Mouse (Mus musculus): ENCODE measurements around the gene Mrpl10. TPM values are rescaled to one million over a fixed set of nuclear protein-coding genes. Genes with fewer than 3 reads are reported as not detected.

The Mrpl10 gene
- total RNA-seq, 1 experiment from 2014 or later: 13.4 TPM

DNA sequence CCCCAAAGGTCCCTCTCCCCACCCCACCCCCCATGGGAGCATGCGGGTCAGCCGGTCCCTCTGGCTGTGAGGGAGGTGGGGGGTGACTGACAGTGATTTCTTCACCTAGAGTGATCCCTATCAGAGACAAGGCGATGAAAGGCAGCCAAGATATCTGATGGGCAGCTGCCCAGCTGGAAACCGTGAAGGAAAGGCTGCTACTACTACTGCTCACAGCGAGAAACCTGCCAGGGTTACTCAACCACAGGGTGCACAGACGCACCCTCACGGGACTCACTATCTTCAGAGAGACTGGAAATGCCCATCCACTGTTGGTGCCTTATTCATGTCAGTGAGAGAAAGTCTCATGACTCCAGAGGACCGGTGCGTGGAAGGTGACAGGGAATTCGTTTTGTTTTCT lies 16.4 kb upstream of the Mrpl10 start:
- ATAC-seq (replicated peaks; ENCODE audit: insufficient number of reproducible peaks, low FRiP score, low TSS enrichment, poor library complexity, severe bottlenecking): no peak

GRCm38 (mm10) chr11:97025721-97026344 lies 15.5 kb upstream of the Mrpl10 start:
- peak; percentile 91 for ATAC-seq (replicated peaks; ENCODE audit: insufficient number of reproducible peaks, low FRiP score, low TSS enrichment, poor library complexity, severe bottlenecking)

DNA sequence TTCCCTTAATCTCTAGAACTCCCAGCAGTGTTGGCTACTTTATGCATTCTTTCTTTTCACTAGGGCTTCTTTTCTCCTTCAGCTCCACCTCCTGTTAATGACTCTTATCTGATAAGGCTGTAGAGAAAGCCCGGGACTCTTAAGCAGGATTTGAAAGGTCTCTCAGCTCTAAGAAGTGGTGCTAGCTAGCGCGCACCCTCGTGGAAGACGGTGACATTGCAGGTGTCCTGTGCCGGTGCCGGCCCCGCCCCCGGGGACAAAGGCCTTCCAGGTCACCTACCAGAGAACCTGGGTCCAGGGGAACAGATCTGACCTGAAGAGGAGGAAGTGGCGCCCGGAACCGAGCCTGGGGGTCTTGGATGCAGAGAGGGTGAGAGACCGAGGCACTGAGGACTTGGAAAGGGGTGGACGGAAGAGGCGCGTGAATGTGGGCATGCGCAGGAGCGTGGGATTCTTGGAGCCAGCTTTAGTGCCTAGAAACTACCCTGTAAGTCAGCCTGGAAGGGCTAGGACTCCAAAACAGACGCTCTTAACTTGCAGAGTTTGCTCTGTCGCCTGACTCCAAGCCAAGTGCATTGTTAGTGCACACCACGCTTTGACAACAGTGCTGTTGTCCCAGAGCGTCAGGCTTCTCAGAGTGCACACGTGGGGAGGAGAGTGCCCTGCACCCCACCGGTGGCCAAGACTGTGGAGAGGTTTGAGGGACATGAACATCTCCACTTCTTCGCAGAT lies 11.5 kb upstream of the Mrpl10 start, which contains the start of gene Scrn2:
Scrn2 (plus strand) TSS at position 253 of the 732 bp plus-strand sequence.
- ATAC-seq (replicated peaks; ENCODE audit: insufficient number of reproducible peaks, low FRiP score, low TSS enrichment, poor library complexity, severe bottlenecking): peak; percentile 86

- no peak for ATAC-seq (replicated peaks; ENCODE audit: insufficient number of reproducible peaks, low FRiP score, low TSS enrichment, poor library complexity, severe bottlenecking)
These were observed 10.9 kb upstream of the Mrpl10 start for GRCm38 (mm10) chr11:97030426-97030825.

DNA sequence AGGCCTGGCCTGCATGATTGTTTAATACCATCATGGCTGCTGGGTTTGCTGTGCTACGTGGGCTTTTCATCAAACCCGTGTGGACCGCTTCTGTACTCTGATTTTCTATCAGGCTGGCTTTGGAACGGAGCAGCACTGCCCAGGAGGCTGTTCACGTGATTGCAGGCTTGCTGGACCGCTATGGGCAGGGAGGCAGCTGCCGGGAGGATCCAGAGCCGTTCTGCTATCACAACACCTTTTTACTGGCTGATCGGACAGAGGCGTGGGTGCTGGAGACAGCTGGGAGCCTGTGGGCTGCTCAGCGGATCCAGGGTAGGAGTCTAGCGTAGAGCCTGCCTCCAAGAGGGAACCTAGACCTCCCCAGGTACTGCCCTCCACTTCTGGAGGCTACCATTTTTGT lies 9.4 kb upstream of the Mrpl10 start:
- ATAC-seq (replicated peaks; ENCODE audit: insufficient number of reproducible peaks, low FRiP score, low TSS enrichment, poor library complexity, severe bottlenecking): no peak

DNA sequence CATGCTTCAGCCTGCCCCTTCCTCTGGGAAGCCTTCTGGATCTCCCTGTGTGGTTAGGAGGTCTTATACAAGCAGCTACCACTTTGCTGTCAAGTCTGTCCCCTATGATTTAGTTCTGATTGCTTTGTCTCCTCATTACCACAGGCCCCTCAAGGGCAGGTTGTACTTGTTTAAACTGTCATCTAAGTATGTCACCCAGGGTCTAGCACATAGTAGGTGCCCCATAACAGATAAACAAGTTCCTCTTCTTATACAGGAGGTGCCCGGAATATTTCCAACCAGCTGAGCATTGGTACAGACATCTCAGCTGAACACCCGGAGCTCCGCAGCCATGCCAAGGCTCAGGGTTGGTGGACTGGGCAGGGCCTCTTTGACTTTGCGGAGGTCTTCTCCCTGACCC lies 8.9 kb upstream of the Mrpl10 start:
- ATAC-seq (replicated peaks; ENCODE audit: insufficient number of reproducible peaks, low FRiP score, low TSS enrichment, poor library complexity, severe bottlenecking): no peak

DNA sequence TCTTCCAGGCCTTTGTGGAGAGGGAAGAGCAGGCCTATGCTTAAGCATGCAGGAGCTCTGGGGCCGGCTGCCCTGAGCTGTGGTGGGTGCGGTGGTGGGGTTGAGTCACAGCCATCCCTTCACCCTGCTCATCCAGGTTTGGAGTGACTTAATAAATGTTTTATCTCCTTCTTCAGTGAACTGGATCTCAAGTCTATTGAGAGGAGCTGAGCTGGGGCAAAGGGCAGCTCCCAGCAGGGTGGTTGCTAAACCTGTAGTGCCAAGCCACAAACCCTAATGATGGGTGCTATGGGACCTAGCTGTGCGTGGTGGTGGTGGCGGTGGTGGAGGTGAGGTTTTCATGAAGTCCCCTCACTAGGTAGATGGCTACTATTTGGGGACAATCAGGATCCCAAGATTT lies 7.6 kb upstream of the Mrpl10 start:
- ATAC-seq (replicated peaks; ENCODE audit: insufficient number of reproducible peaks, low FRiP score, low TSS enrichment, poor library complexity, severe bottlenecking): no peak

- no peak for ATAC-seq (replicated peaks; ENCODE audit: insufficient number of reproducible peaks, low FRiP score, low TSS enrichment, poor library complexity, severe bottlenecking)
These were observed 5.2 kb upstream of the Mrpl10 start for GRCm38 (mm10) chr11:97036141-97036540.

DNA sequence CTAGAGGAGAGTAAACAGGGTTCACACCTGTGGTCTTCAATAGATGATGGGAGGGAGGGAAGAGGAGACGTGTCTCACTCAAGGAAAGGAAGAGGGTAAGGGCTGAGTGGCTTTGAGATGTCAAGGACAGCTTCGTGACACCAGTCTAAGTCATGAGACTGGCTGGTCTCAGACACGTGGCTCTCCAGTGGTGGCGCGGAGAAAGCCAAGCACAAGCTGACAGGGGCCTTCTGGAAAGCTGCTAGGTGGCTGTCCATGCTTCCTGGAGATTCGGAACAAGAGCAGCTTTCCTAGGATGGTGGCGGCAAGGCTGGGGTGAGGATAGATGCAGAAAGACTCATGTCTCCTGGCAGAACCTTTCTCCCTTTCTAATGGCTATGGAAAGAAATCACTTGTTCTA lies 2.5 kb upstream of the Mrpl10 start:
- ATAC-seq (replicated peaks; ENCODE audit: insufficient number of reproducible peaks, low FRiP score, low TSS enrichment, poor library complexity, severe bottlenecking): no peak

GRCm38 (mm10) chr11:97040301-97041021 lies 899 bp upstream of the Mrpl10 start:
- no peak for ATAC-seq (replicated peaks; ENCODE audit: insufficient number of reproducible peaks, low FRiP score, low TSS enrichment, poor library complexity, severe bottlenecking)

GRCm38 (mm10) chr11:97044902-97045301 lies 3.5 kb downstream of the Mrpl10 start:
- ATAC-seq (replicated peaks; ENCODE audit: insufficient number of reproducible peaks, low FRiP score, low TSS enrichment, poor library complexity, severe bottlenecking): no peak

- ATAC-seq (replicated peaks; ENCODE audit: insufficient number of reproducible peaks, low FRiP score, low TSS enrichment, poor library complexity, severe bottlenecking): no peak
These were observed 4.5 kb downstream of the Mrpl10 start for GRCm38 (mm10) chr11:97045861-97046260.

DNA sequence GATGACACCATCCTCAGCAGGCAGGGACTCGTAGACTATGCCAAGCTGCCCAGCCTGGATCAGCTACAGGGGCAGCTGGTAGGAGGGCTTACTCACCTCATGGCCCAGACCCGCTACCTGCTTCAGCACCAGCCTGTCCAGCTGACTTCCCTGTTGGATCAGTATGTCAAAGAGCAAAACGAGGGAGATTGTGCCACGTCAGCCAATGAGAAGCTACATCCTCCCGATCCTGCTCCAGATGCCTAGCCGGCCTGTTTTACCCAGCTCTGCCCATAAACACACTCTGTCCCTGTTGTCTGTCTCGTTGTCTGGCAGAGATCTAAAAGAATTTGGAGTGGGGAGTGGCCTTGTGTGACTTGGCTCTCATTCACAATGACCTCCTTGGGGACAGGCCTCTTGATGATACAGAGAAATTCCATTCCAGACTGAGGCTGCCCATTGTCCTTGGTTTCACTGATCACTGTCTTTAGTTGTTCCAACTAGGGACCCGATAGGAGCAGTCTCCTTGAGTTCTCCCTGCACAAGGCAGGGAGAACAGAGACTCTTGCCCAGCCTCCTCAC lies 6.8 kb downstream of the Mrpl10 start:
- no peak for ATAC-seq (replicated peaks; ENCODE audit: insufficient number of reproducible peaks, low FRiP score, low TSS enrichment, poor library complexity, severe bottlenecking)

GRCm38 (mm10) chr11:97049492-97050085 lies 8.2 kb downstream of the Mrpl10 start:
- no peak for ATAC-seq (replicated peaks; ENCODE audit: insufficient number of reproducible peaks, low FRiP score, low TSS enrichment, poor library complexity, severe bottlenecking)

GRCm38 (mm10) chr11:97050216-97050943 lies 9.0 kb downstream of the Mrpl10 start, which contains the start of gene Osbpl7:
Osbpl7 (plus strand) TSS chr11:97050628.
- ATAC-seq (replicated peaks; ENCODE audit: insufficient number of reproducible peaks, low FRiP score, low TSS enrichment, poor library complexity, severe bottlenecking): peak; percentile 54

GRCm38 (mm10) chr11:97050944-97051586 lies 9.7 kb downstream of the Mrpl10 start:
- no peak; the same call in 1 of the 2 replicates for ATAC-seq (replicated peaks; ENCODE audit: insufficient number of reproducible peaks, low FRiP score, low TSS enrichment, poor library complexity, severe bottlenecking)

- no peak for ATAC-seq (replicated peaks; ENCODE audit: insufficient number of reproducible peaks, low FRiP score, low TSS enrichment, poor library complexity, severe bottlenecking)
These were observed 10.9 kb downstream of the Mrpl10 start for GRCm38 (mm10) chr11:97052219-97052646.
